Mouse (Mus musculus) intestine, embryonic 16.5 days (tissue): Measurements from ENCODE around the gene Tfap2a. TPM values are rescaled to one million over a fixed set of nuclear protein-coding genes. Genes with fewer than 3 reads are reported as not detected.
A peak's percentile ranks its signal among the peaks of the same experiment; 100 is the strongest.

Experiments used
- ATAC-seq: fragments of 200-750 bp; cut with Nextera tagmentation; 2 replicates; pipeline ENCODE4 v1.8.0; 2017; ENCODE audit warnings: moderate TSS enrichment, moderate library complexity
- H3K27ac ChIP-seq: fragments of 300-500 bp; sonication (generic); 2 replicates; pipeline ENCODE4 v1.5.1; 2014; ENCODE audit warnings: mild to moderate bottlenecking, low read length
- H3K27me3 ChIP-seq: fragments of 300-500 bp; sonication (generic); replicated peaks from 2 replicates; pipeline ENCODE4 v1.6.1; 2014; ENCODE audit warnings: low read length, control low read depth, mixed read lengths; ENCODE audit not compliant: control insufficient read depth, insufficient read depth
- H3K36me3 ChIP-seq: fragments of 300-500 bp; sonication (generic); 2 replicates; pipeline ENCODE4 v1.6.1; 2014; ENCODE audit warnings: low read length, control low read depth; ENCODE audit not compliant: control insufficient read depth, insufficient read depth
- H3K4me1 ChIP-seq: fragments of 300-500 bp; sonication (generic); 2 replicates; pipeline ENCODE4 v1.6.1; 2014; ENCODE audit warnings: low read length, control low read depth, mixed read lengths; ENCODE audit not compliant: control insufficient read depth, insufficient read depth
- H3K4me2 ChIP-seq: fragments of 300-500 bp; sonication (generic); 2 replicates; pipeline ENCODE4 v1.6.1; 2014; ENCODE audit warnings: low read depth, low read length, control low read depth
- H3K4me3 ChIP-seq: fragments of 300-500 bp; sonication (generic); 2 replicates; pipeline ENCODE4 v1.5.1; 2014; ENCODE audit warnings: mild to moderate bottlenecking, low read length
- H3K9ac ChIP-seq: fragments of 300-500 bp; sonication (generic); 2 replicates; pipeline ENCODE4 v1.6.1; 2014; ENCODE audit warnings: low read depth, low read length
- H3K9me3 ChIP-seq: fragments of 300-500 bp; sonication (generic); 2 replicates; pipeline ENCODE4 v1.6.1; 2016; ENCODE audit warnings: low read length, control low read depth; ENCODE audit not compliant: control insufficient read depth
- WGBS: fragments of 180-500 bp; shearing (Covaris S2); extraction: QIAGEN DNeasy Blood & Tissue Kit; methylation state at CpG from one replicate; pipeline ENCODE4 v1.1.7; 2014; 5-methylcytosine and 5-hydroxymethylcytosine counted together
- polyA plus RNA-seq: library from polyadenylated mRNA; unstranded; fragments of >200 nt; fragmentation: Nextera tagmentation; extraction: Ambion mirVana; gene quantifications from 2 replicates; pipeline ENCODE4 v1.2.1, GENCODE M21; 2015

The Tfap2a gene
- polyA plus RNA-seq, 1 experiment from 2014 or later: 0.24 TPM

GRCm38 (mm10) chr13:40708271-40708670 is 29.9 kb downstream of the Tfap2a start:
- Histone ChIP-seq H3K9me3 (no peaks in the 10 kb centered on the region), H3K36me3 (no peaks in the 10 kb centered on the region), H3K4me1 (no peaks in the 10 kb centered on the region), H3K4me3 (no peak overlapping the region), H3K27ac (no peak overlapping the region), H3K4me2 (no peak overlapping the region), H3K27me3 (peaks cover 90% of the 10 kb centered on the region), H3K9ac (no peak overlapping the region)
- 2% methylated on average over 5 of the region's 5 CpGs for WGBS
- no peak for ATAC-seq

- H3K9ac ChIP-seq: no peak overlapping the region
- H3K36me3 ChIP-seq: no peaks in the 10 kb centered on the region
- no peaks in the 10 kb centered on the region for H3K4me1 ChIP-seq
- under 1% methylated on average over 3 of the region's 3 CpGs for WGBS
- no peak overlapping the region for H3K4me3 ChIP-seq
- ATAC-seq: no peak
- no peaks in the 10 kb centered on the region for H3K9me3 ChIP-seq
- no peak overlapping the region for H3K4me2 ChIP-seq
- no peak overlapping the region for H3K27ac ChIP-seq
- peaks cover 94% of the 10 kb centered on the region for H3K27me3 ChIP-seq
These were observed 30.5 kb downstream of the Tfap2a start for GRCm38 (mm10) chr13:40707646-40708045.

- no peaks in the 10 kb centered on the region for H3K9me3 ChIP-seq
- H3K4me3 ChIP-seq: no peak overlapping the region
- H3K9ac ChIP-seq: no peak overlapping the region
- H3K36me3 ChIP-seq: no peaks in the 10 kb centered on the region
- H3K27ac ChIP-seq: no peak overlapping the region
- 5% methylated on average over 5 of the region's 5 CpGs for WGBS
- H3K4me1 ChIP-seq: no peaks in the 10 kb centered on the region
- peaks cover 95% of the 10 kb centered on the region for H3K27me3 ChIP-seq
- no peak overlapping the region for H3K4me2 ChIP-seq
- ATAC-seq: no peak
These were observed 31.6 kb downstream of the Tfap2a start for GRCm38 (mm10) chr13:40706612-40707011.

- no peak overlapping the region for H3K4me2 ChIP-seq
- H3K36me3 ChIP-seq: no peaks in the 10 kb centered on the region
- WGBS: 5% methylated on average over 4 of the region's 4 CpGs
- no peak overlapping the region for H3K4me3 ChIP-seq
- no peaks in the 10 kb centered on the region for H3K9me3 ChIP-seq
- H3K4me1 ChIP-seq: no peaks in the 10 kb centered on the region
- H3K27ac ChIP-seq: no peak overlapping the region
- no peak for ATAC-seq
- H3K9ac ChIP-seq: no peak overlapping the region
- H3K27me3 ChIP-seq: peaks cover 95% of the 10 kb centered on the region
These were observed 32.3 kb downstream of the Tfap2a start for GRCm38 (mm10) chr13:40705821-40706425.

GRCm38 (mm10) chr13:40704864-40705455 is 33.2 kb downstream of the Tfap2a start:
- Histone ChIP-seq H3K9me3 (no peaks in the 10 kb centered on the region), H3K4me3 (no peak overlapping the region), H3K27ac (no peak overlapping the region), H3K27me3 (peaks cover 91% of the 10 kb centered on the region), H3K9ac (no peak overlapping the region), H3K36me3 (no peaks in the 10 kb centered on the region), H3K4me1 (no peaks in the 10 kb centered on the region), H3K4me2 (no peak overlapping the region)
- ATAC-seq: no peak
- under 1% methylated on average over 28 of the region's 28 CpGs for WGBS

GRCm38 (mm10) chr13:40703982-40704501 is 34.1 kb downstream of the Tfap2a start:
- H3K36me3 ChIP-seq: no peaks in the 10 kb centered on the region
- 0 out of 2 replicates have a peak overlapping the region, but pooled peaks have one; percentile 10 for H3K4me2 ChIP-seq
- peaks cover 86% of the 10 kb centered on the region for H3K27me3 ChIP-seq
- under 1% methylated on average over 38 of the region's 38 CpGs for WGBS
- no peaks in the 10 kb centered on the region for H3K4me1 ChIP-seq
- ATAC-seq: no peak
- no peak overlapping the region for H3K27ac ChIP-seq
- peak overlapping the region; percentile 17 for H3K4me3 ChIP-seq
- no peaks in the 10 kb centered on the region for H3K9me3 ChIP-seq
- H3K9ac ChIP-seq: no peak overlapping the region

- Histone ChIP-seq H3K4me1 (no peaks in the 10 kb centered on the region), H3K27ac (no peak overlapping the region), H3K36me3 (no peaks in the 10 kb centered on the region), H3K4me3 (no peak overlapping the region), H3K9ac (no peak overlapping the region), H3K4me2 (no peak overlapping the region), H3K27me3 (peaks cover 79% of the 10 kb centered on the region), H3K9me3 (no peaks in the 10 kb centered on the region)
- ATAC-seq: no peak
- WGBS: 3% methylated on average over 19 of the region's 19 CpGs
These were observed 34.9 kb downstream of the Tfap2a start for GRCm38 (mm10) chr13:40703123-40703797.

GRCm38 (mm10) chr13:40702361-40703122 is 35.6 kb downstream of the Tfap2a start:
- Histone ChIP-seq H3K4me3 (no peak overlapping the region), H3K36me3 (no peaks in the 10 kb centered on the region), H3K9ac (no peak overlapping the region), H3K9me3 (no peaks in the 10 kb centered on the region), H3K4me2 (no peak overlapping the region), H3K27me3 (peaks cover 77% of the 10 kb centered on the region), H3K27ac (no peak overlapping the region), H3K4me1 (no peaks in the 10 kb centered on the region)
- no peak for ATAC-seq
- 4% methylated on average over 30 of the region's 30 CpGs for WGBS

GRCm38 (mm10) chr13:40701691-40702090 is 36.5 kb downstream of the Tfap2a start:
- Histone ChIP-seq H3K9me3 (no peaks in the 10 kb centered on the region), H3K4me3 (no peak overlapping the region), H3K27ac (no peak overlapping the region), H3K36me3 (no peaks in the 10 kb centered on the region), H3K9ac (no peak overlapping the region), H3K4me1 (no peaks in the 10 kb centered on the region), H3K4me2 (no peak overlapping the region), H3K27me3 (peaks cover 68% of the 10 kb centered on the region)
- WGBS: 2% methylated on average over 12 of the region's 12 CpGs
- no peak for ATAC-seq
